Mouse (Mus musculus): ENCODE measurements at regions not wholly inside any gene's neighbourhood (a gene's known extent, or its start where the extent isn't known, plus 50 kb on each side); places are given as distances from the start of the nearest gene placed in this dataset.

GRCm38 (mm10) chr14:48059664-48060455 is 60.8 kb upstream of the Peli2 start:
- no peaks in the 10 kb centered on the region for H3K79me2 ChIP-seq (ENCODE audit: control insufficient read depth, insufficient read depth)
- H3K4me3 ChIP-seq = no peak overlapping the region
- H3ac ChIP-seq (ENCODE audit: control insufficient read depth, insufficient read length) = no peak overlapping the region
- no peak overlapping the region for H3K4me2 ChIP-seq (ENCODE audit: low read depth)
- H3K36me3 ChIP-seq (ENCODE audit: control insufficient read depth, insufficient read depth) = no peaks in the 10 kb centered on the region
- H3K27me3 ChIP-seq (ENCODE audit: control insufficient read depth, insufficient read depth, insufficient read length) = peaks cover 4% of the 10 kb centered on the region
- TF ChIP-seq TCF12 (IDR thresholded peaks at IDR 0.05; ENCODE audit: insufficient read depth, poor library complexity, severe bottlenecking) (no peak), REST (IDR thresholded peaks at IDR 0.05; ENCODE audit: insufficient read depth, insufficient read length) (no peak), USF1 (IDR thresholded peaks at IDR 0.05; ENCODE audit: low read depth) (no peak), MYOD1 (IDR thresholded peaks at IDR 0.05; ENCODE audit: control insufficient read depth in 1 of 3, insufficient read length in 2 of 3, low read depth in 2 of 3) (no peak), POLR2A (IDR thresholded peaks at IDR 0.05; ENCODE audit: insufficient read length, low read depth) (no peak), CEBPB (IDR thresholded peaks at IDR 0.05; ENCODE audit: insufficient read depth, poor library complexity, severe bottlenecking) (no peak), TCF3 (IDR thresholded peaks at IDR 0.05; ENCODE audit: insufficient read length, low read depth) (no peak), MAX (IDR thresholded peaks at IDR 0.05; ENCODE audit: low read depth) (no peak), POLR2AphosphoS2 (IDR thresholded peaks at IDR 0.05; ENCODE audit: insufficient read length, low read depth) (no peak), E2F4 (IDR thresholded peaks at IDR 0.05; ENCODE audit: insufficient read depth) (no peak), SRF (IDR thresholded peaks at IDR 0.05; ENCODE audit: control insufficient read depth, insufficient read length, low read depth) (no peak), MYOG (IDR thresholded peaks at IDR 0.05; ENCODE audit: control insufficient read depth in 1 of 3, insufficient read depth in 1 of 3, insufficient read length in 2 of 3, low read depth in 2 of 3) (no peak)

- no peaks in the 10 kb centered on the region for H3K36me3 ChIP-seq (ENCODE audit: control insufficient read depth, insufficient read depth)
- H3K27me3 ChIP-seq (ENCODE audit: control insufficient read depth, insufficient read depth, insufficient read length) = peaks cover 4% of the 10 kb centered on the region
- H3K79me2 ChIP-seq (ENCODE audit: control insufficient read depth, insufficient read depth) = no peaks in the 10 kb centered on the region
- no peak overlapping the region for H3ac ChIP-seq (ENCODE audit: control insufficient read depth, insufficient read length)
- no peak overlapping the region for H3K4me3 ChIP-seq
- TF ChIP-seq POLR2A (IDR thresholded peaks at IDR 0.05; ENCODE audit: insufficient read length, low read depth) (no peak), MAX (IDR thresholded peaks at IDR 0.05; ENCODE audit: low read depth) (no peak), SRF (IDR thresholded peaks at IDR 0.05; ENCODE audit: control insufficient read depth, insufficient read length, low read depth) (no peak), E2F4 (IDR thresholded peaks at IDR 0.05; ENCODE audit: insufficient read depth) (no peak), MYOD1 (IDR thresholded peaks at IDR 0.05; ENCODE audit: control insufficient read depth in 1 of 3, insufficient read length in 2 of 3, low read depth in 2 of 3) (no peak), TCF12 (IDR thresholded peaks at IDR 0.05; ENCODE audit: insufficient read depth, poor library complexity, severe bottlenecking) (no peak), CEBPB (IDR thresholded peaks at IDR 0.05; ENCODE audit: insufficient read depth, poor library complexity, severe bottlenecking) (no peak), POLR2AphosphoS2 (IDR thresholded peaks at IDR 0.05; ENCODE audit: insufficient read length, low read depth) (no peak), USF1 (IDR thresholded peaks at IDR 0.05; ENCODE audit: low read depth) (no peak), MYOG (IDR thresholded peaks at IDR 0.05; ENCODE audit: control insufficient read depth in 1 of 3, insufficient read depth in 1 of 3, insufficient read length in 2 of 3, low read depth in 2 of 3) (no peak), REST (IDR thresholded peaks at IDR 0.05; ENCODE audit: insufficient read depth, insufficient read length) (no peak), TCF3 (IDR thresholded peaks at IDR 0.05; ENCODE audit: insufficient read length, low read depth) (no peak)
- no peak overlapping the region for H3K4me2 ChIP-seq (ENCODE audit: low read depth)
Measured at GRCm38 (mm10) chr14:48068641-48069040, 52.0 kb upstream of the Peli2 start.

Measured in myocyte (in vitro differentiated cells).